Mouse (Mus musculus) c-Kit-positive CD71-positive TER-119-positive erythroid progenitor cells, embryonic 14.5 days (primary cell): Measurements from ENCODE around the gene Cct8.
"Not testable (repeated sequence)": the region's sequence is repeated elsewhere in the genome, so short reads cannot be mapped to it uniquely, and the experiment has no call there.

Experiments
- DNase-seq: peaks from one replicate; pipeline ENCODE4 v3.0.0-alpha.2; 2013; ENCODE audit warnings: low spot score

Cct8 gene

DNA sequence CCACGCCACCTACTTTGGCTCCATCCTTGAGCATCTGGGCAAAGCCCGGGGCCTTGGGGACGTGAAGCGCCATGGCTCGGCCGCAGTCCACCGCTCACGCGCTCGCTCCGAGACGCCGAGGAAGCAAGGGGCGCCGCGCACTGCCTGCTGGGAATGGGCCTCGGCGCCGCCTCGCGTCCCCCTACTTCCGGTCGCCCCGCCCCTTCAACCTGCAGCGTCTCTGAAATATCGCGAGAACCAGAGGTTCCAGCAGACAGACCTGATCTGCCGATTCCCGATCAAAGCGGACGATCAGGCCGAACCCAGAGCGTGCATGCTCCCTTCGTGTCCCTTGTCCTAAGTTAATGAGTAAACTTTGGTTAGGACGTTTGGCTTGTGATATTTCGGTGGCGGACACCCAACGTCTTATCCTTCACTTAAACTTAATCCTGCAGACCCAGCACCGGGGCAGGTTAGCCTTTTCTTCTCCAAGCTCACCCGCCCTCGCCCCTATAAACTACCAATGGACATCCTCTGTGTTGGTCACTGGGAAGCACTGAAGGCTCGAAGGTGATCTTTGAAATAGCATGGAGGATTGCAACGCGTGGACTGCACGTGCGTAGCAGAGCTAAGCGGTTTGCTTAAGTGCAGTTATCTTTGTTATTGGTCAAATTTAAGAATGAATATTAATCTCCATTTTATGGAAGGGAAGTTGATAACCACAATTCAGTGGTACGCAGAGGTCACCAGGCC lies at the start of gene Cct8:
TSS of gene Cct8 (minus strand) at position 158 of the 732 bp plus-strand sequence.
- peak; percentile 94 for DNase-seq

DNA sequence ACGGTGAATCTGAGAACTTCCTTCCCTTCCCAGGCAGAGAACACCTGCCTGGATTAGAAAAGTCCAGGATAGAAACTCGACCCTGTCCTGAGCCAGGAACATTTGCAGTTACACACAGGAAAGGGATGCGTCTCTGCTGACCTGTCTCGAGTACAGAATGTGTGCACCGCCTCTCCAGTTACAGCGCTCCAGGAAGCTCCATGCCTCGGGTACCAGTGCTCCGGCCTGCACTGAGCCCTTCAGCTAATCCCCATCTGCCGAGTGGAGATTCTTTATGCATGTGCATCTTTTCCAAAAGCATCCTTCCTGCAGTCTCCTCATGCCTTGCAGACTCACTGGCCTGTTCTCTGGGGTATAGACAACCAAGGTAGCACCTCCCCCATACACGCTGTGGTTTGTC lies 33.1 kb upstream of the Cct8 start:
- DNase-seq: no peak

GRCm38 (mm10) chr16:87527553-87528249 lies 32.0 kb upstream of the Cct8 start:
- no peak for DNase-seq

GRCm38 (mm10) chr16:87524228-87524627 lies 28.6 kb upstream of the Cct8 start:
- no peak for DNase-seq

- DNase-seq: no peak
Observed at GRCm38 (mm10) chr16:87512331-87512730, 16.7 kb upstream of the Cct8 start.

GRCm38 (mm10) chr16:87511706-87512105 lies 16.0 kb upstream of the Cct8 start:
- no peak for DNase-seq

- DNase-seq: peak; percentile 33
Observed at GRCm38 (mm10) chr16:87501304-87502078, 5.8 kb upstream of the Cct8 start.

DNA sequence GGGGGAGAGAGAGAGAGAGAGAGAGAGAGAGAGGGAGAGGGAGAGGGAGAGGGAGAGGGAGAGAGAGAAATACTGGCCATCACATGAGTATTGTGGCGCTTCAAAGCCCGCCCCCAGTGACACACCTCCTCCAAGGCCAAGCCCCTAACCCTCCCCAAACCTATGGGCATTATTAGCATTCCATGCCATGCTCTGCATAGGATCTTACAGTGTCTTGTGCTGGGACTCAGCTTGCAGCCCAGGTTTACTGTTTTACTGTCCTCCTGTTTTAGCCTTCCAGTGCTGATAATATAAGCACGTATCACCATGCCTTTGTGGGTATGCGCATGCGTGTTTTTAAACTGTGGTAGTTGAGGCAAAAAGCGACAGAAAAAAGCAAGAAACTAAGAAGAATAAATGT lies 3.9 kb upstream of the Cct8 start:
- no peak for DNase-seq

GRCm38 (mm10) chr16:87497171-87497570 lies 1.5 kb upstream of the Cct8 start:
- no peak for DNase-seq

DNA sequence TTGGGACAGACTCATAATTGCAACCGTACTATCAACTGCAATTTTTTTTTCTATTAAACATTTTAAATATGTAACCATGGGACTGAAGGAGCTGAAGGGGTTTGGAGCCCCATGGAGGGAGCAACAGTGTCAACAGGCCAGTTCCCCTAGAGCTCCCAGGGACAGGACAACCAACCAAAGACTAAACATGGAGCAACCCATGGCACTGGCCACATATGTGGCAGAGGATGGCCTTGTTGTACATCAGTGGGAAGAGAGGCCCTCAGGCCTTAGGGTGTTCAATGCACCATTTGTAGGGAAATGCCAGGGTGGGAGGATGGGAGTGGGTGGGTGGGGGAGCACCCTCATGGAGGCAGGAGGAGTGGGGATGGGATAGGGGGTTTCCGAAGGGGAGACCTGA lies 1.1 kb upstream of the Cct8 start:
- no peak for DNase-seq

DNA sequence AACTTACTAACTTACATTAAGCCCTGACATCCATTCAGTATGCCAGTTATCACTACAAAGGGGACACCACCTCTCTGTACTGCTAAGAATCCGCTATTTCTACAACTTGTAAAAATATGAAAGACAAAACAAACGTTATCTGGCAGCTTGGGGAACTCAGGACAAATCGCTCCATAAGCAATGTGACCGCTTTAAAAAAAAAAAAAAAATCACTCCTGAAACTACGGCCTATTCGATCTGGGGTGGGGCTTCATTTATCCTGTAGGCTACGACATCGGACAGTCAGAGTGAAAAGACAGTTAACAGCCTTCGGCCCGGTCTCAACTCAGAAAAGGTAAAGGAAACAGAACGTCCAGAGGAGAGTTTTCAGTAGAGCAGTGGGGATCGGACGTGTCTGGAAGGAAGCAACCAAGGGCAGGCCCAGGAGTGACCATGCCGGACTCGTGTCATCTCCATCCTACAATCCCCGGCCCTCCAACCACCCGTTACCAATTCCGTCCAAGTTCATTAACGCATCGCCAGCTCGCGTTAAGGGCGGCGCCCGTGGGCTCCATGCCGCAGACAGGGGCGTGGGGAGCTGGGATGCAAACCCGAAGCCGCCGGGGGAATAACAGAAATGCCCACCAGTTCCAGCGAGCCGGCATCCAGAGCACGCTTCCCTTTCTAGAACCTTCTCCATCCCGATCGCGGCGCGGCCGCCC lies 568 bp downstream of the Cct8 start:
- no peak for DNase-seq

DNA sequence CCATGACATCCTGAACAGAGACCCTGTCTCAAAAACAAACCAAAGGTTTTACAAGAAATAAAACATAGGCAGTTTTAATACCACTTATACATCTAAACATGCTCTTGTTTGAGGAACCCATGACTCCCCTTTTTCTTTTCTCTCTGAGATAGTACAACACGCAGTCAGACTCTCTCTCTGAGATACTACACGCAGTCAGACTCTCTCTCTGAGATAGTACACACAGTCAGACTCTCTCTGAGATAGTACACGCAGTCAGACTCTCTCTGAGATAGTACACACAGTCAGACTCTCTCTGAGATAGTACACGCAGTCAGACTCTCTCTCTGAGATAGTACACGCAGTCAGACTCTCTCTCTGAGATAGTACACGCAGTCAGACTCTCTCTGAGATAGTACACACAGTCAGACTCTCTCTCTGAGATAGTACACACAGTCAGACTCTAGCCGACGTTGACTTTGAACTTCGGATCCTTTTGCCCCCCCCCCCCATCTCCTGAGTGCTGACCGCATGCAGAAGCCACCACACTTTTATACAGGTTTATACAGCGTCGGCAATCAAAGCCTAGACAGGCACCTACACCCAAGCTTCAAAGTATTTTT lies 3.4 kb downstream of the Cct8 start:
- not testable (repeated sequence) for DNase-seq

GRCm38 (mm10) chr16:87488605-87489004 lies 7.1 kb downstream of the Cct8 start:
- no peak for DNase-seq

DNA sequence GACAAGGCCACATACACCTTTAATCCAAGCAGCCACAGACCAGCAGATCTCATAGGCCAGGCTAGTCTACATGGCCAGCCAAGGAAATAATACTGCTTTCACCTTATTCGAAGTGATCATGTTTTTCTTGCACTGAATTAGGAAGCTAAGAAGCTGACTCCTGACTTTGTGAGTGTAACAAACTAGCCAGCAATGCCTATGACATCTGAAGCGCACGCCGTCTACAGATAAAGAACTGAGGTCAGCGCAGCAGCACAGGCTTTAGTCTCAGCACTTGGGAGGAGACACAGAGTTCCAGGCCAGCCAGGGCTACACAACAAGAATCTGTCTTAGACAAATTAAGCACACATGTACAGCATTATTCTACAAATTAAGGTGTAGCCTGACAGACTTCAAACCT lies 8.9 kb downstream of the Cct8 start:
- DNase-seq: no peak

DNA sequence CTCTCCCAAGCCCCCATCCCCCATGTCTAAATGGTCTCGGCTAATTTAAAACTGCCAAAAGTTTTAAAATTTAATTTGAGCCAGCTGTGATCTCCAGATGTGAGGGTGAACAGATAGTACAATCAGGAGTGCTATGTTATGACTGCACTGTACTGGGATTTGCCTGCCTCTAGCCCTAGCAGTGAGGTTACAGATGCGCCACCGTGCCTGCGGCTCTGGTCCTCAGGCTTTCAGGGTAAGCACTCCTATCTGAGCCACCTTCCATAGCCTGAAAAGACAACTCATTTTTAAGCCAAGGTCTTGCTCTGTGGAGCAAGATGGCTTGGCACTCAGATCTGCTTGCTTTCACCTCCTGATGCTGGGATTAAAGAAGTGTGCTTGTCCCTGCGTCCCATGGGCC lies 11.3 kb downstream of the Cct8 start:
- DNase-seq: no peak

GRCm38 (mm10) chr16:87470579-87470978 lies 25.1 kb downstream of the Cct8 start:
- no peak for DNase-seq

DNA sequence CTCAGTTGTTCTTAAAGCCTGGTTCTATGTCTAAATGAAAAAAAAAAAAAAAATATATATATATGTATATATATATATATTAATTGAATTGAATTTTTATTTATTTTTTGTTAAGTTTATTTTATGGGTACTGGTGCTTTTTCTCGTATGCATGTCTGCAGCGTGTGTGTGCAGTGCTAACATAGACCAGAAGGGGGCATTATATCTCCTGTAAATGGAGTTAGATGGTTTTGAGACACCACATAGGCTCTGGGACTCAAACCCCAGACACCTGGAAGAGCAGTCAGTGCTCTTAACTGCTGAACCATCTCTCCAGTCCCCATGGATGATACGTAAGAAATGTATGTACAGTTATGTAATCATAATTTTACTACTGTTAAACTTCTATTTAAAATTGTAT lies 36.9 kb downstream of the Cct8 start:
- DNase-seq: peak; percentile 19

DNA sequence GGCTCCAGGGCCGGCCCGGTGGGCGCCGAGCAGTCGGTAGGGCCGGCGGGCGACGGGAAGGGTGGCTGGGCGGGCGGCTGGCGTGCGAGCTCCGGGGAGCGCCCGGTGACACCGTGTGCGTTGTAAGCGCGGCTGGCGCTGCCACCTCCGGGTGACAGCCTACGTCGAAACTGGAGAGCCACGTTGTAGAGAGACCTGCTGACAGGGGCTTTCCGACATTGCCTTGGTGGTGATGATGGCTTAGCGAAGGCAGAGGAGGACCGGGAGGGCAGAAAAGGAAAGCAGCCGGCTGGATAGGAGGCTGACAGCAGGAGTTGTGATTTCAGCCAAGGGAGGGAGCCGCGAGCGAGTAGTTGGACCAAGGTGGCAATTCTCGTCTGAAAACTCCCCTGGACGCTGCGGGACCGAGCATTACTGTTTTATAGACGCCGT lies 40.5 kb downstream of the Cct8 start:
- peak; percentile 34 for DNase-seq

DNA sequence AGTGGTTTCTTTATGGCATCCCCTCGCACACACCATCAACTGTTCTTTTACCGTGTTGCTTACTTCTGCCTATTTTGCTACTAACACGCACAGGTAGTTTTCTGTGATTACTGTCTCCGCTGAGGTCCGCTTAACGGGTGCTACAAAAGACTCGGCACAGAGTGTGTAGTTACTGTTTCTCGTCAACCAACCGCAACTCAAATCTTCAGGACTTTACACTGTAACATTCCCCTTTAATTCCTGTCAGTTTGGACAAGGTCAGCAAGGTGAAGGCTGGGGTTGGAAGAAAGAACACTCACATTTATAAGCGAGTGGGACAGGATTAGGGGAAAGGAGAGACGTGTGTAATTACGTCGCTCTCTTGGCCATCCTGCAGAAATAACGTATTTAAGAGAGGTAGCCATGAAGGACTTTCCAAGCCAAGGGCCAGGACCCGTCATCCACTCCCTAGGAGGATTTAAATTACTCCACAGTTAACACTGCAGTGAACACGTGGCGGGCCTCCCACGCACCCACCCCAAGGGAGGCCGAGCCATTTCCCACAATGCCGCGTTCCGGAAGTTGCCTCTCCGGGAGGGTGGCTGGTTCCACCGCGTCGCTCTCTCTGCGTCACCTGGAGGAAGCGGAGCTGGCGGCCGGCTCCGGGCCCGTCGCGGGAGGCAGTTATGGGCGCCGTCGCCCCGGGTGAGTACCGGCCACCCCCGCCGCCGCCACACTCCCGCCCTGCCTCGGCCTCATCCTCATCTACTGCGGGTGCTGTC lies 41.1 kb downstream of the Cct8 start, which contains the start of gene Usp16:
TSS of gene Usp16 (plus strand) at position 285 of the 761 bp plus-strand sequence.
- DNase-seq: peak; percentile 83

- DNase-seq: no peak
Observed at GRCm38 (mm10) chr16:87453226-87453625, 42.4 kb downstream of the Cct8 start.

DNA sequence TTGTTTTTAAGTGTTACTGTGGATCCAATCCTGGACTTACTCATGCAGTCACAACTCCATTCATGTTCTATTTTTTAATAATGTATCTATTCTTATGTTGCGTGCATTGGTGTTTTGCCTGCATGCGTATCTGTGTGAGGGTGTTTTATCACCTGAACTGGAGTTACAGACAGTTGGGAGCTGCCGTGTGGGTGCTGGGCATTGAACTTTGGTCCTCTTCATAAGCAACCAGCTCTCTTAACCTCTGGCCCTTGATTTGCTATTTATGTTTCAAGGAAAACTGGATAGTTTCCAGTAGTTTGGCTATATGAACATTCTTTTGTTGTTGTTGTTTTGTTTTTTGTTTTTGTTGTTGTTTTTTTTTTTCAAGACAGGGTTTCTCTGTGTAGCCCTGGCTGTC lies 50.1 kb downstream of the Cct8 start:
- DNase-seq: no peak
